Mouse (Mus musculus) MEL (cell line): ENCODE results near the gene Zfp366. TPM values are rescaled to one million over a fixed set of nuclear protein-coding genes. Genes with fewer than 3 reads are reported as not detected.

Experiments
- DNase-seq: peaks from one replicate; pipeline ENCODE4 v3.0.0; 2011; ENCODE audit warnings: low read depth, low spot score
- H3K27ac ChIP-seq: 2 replicates; pipeline ENCODE4 v1.5.1; 2012; ENCODE audit warnings: low read depth, mild to moderate bottlenecking, control low read depth, low read length, moderate library complexity; ENCODE audit not compliant: control insufficient read depth
- H3K27me3 ChIP-seq, 2 experiments: fragments of 150-350 bp in 1 of 2; sonication (generic) in 1 of 2; 2 replicates each; pipeline ENCODE4 v1.6.1; 2012; ENCODE audit warnings: low read length in 2 of 2, mild to moderate bottlenecking in 2 of 2, improper control_type of control experiment in 1 of 2, moderate library complexity in 1 of 2; ENCODE audit not compliant: insufficient read depth in 2 of 2, control insufficient read depth in 1 of 2
- H3K36me3 ChIP-seq, 2 experiments: 2 replicates each; pipeline ENCODE4 v1.6.1; 2012 to 2014; ENCODE audit warnings: low read length in 2 of 2, improper control_type of control experiment in 1 of 2, inconsistent platforms in 1 of 2, mild to moderate bottlenecking in 1 of 2; ENCODE audit not compliant: insufficient read depth in 2 of 2, control insufficient read depth in 1 of 2
- H3K4me1 ChIP-seq, 2 experiments: fragments of 150-350 bp in 1 of 2; sonication (generic) in 1 of 2; 2 replicates each; pipeline ENCODE4 v1.6.1; 2012; ENCODE audit warnings: low read length in 2 of 2, improper control_type of control experiment in 1 of 2, mild to moderate bottlenecking in 1 of 2; ENCODE audit not compliant: insufficient read depth in 2 of 2, control insufficient read depth in 1 of 2
- H3K4me3 ChIP-seq, 2 experiments: fragments of 150-350 bp in 1 of 2; sonication (generic) in 1 of 2; 2 replicates each; pipeline ENCODE4 v1.5.1; 2012; ENCODE audit warnings: low read depth in 2 of 2, low read length in 2 of 2, mild to moderate bottlenecking in 2 of 2, moderate library complexity in 2 of 2, control low read depth in 1 of 2, improper control_type of control experiment in 1 of 2; ENCODE audit not compliant: control insufficient read depth in 1 of 2, insufficient read depth in 1 of 2
- H3K79me2 ChIP-seq: 2 replicates; pipeline ENCODE4 v1.6.1; 2012; ENCODE audit warnings: mild to moderate bottlenecking, low read length, moderate library complexity; ENCODE audit not compliant: control insufficient read depth, poor library complexity, insufficient read depth
- H3K9ac ChIP-seq: 2 replicates; pipeline ENCODE4 v1.6.1; 2012; ENCODE audit warnings: low read depth, mild to moderate bottlenecking, control low read depth, low read length, moderate library complexity; ENCODE audit not compliant: control insufficient read depth, poor library complexity, severe bottlenecking
- H3K9me3 ChIP-seq: fragments of 150-350 bp; sonication (generic); replicated peaks from 2 replicates; pipeline ENCODE4 v1.6.1; 2012; ENCODE audit warnings: mild to moderate bottlenecking, low read length, improper control_type of control experiment, moderate library complexity; ENCODE audit not compliant: insufficient read depth
- BHLHE40 ChIP-seq: IDR thresholded peaks from 2 replicates; pipeline ENCODE4 v1.6.1; 2012; ENCODE audit warnings: low read depth, mild to moderate bottlenecking, inconsistent platforms, low read length, improper control_type of control experiment, borderline replicate concordance
- CHD1 ChIP-seq: IDR thresholded peaks from 2 replicates; pipeline ENCODE4 v1.6.1; 2012; ENCODE audit warnings: low read depth, mild to moderate bottlenecking, inconsistent platforms, low read length, improper control_type of control experiment
- CTCF ChIP-seq, 3 experiments: IDR thresholded peaks in 2 of 3; conservative IDR thresholded peaks in 1 of 3; 2 replicates each; pipeline ENCODE4 v1.5.1; 2011 to 2012; ENCODE audit warnings: low read length in 3 of 3, low read depth in 2 of 3, mild to moderate bottlenecking in 2 of 3, improper control_type of control experiment in 1 of 3, inconsistent platforms in 1 of 3, mixed read lengths in 1 of 3, moderate library complexity in 1 of 3; ENCODE audit not compliant: control insufficient read depth in 1 of 3, insufficient read depth in 1 of 3, poor library complexity in 1 of 3, severe bottlenecking in 1 of 3
- EP300 ChIP-seq, 2 experiments: IDR thresholded peaks; 2 replicates each; pipeline ENCODE4 v1.6.1; 2011; ENCODE audit warnings: improper control_type of control experiment in 2 of 2, low read length in 2 of 2, low read depth in 1 of 2, mild to moderate bottlenecking in 1 of 2
- HCFC1 ChIP-seq: IDR thresholded peaks from 2 replicates; pipeline ENCODE4 v1.6.1; 2012; ENCODE audit warnings: low read depth, mild to moderate bottlenecking, inconsistent platforms, low read length, improper control_type of control experiment, moderate library complexity
- JUND ChIP-seq: IDR thresholded peaks from 2 replicates; pipeline ENCODE4 v1.6.1; 2011; ENCODE audit warnings: low read depth, mild to moderate bottlenecking, improper control_type of control experiment, low read length
- MAX ChIP-seq: IDR thresholded peaks from 2 replicates; pipeline ENCODE4 v1.6.1; 2011; ENCODE audit warnings: low read length, improper control_type of control experiment
- MAZ ChIP-seq: IDR thresholded peaks from 2 replicates; pipeline ENCODE4 v1.6.1; 2012; ENCODE audit warnings: low read depth, mild to moderate bottlenecking, inconsistent platforms, low read length, improper control_type of control experiment
- MEF2A ChIP-seq: IDR thresholded peaks from 2 replicates; pipeline ENCODE4 v1.6.1; 2014; ENCODE audit warnings: low read depth, mild to moderate bottlenecking, inconsistent platforms, low read length, improper control_type of control experiment; ENCODE audit not compliant: poor library complexity, insufficient replicate concordance, severe bottlenecking; ENCODE audit errors: extremely low read depth
- MXI1 ChIP-seq: IDR thresholded peaks from 2 replicates; pipeline ENCODE4 v1.6.1; 2011; ENCODE audit warnings: mild to moderate bottlenecking, low read depth, low read length, improper control_type of control experiment
- MYC ChIP-seq: IDR thresholded peaks from 2 replicates; pipeline ENCODE4 v1.6.1; 2011; ENCODE audit warnings: low read depth, mild to moderate bottlenecking, low read length, improper control_type of control experiment, moderate library complexity
- NRF1 ChIP-seq: IDR thresholded peaks from 2 replicates; pipeline ENCODE4 v1.6.1; 2014; ENCODE audit warnings: low read depth, mild to moderate bottlenecking, inconsistent platforms, low read length, improper control_type of control experiment, moderate library complexity; ENCODE audit not compliant: poor library complexity, insufficient read depth, severe bottlenecking
- RAD21 ChIP-seq: IDR thresholded peaks from 2 replicates; pipeline ENCODE4 v1.6.1; 2011; ENCODE audit warnings: mild to moderate bottlenecking, low read depth, low read length, improper control_type of control experiment
- RCOR1 ChIP-seq: IDR thresholded peaks from 2 replicates; pipeline ENCODE4 v1.6.1; 2012; ENCODE audit warnings: low read depth, mild to moderate bottlenecking, inconsistent platforms, low read length, improper control_type of control experiment
- SIN3A ChIP-seq: IDR thresholded peaks from 2 replicates; pipeline ENCODE4 v1.6.1; 2012; ENCODE audit warnings: low read length, improper control_type of control experiment, inconsistent platforms
- SMC3 ChIP-seq: IDR thresholded peaks from 2 replicates; pipeline ENCODE4 v1.6.1; 2011; ENCODE audit warnings: low read depth, low read length, improper control_type of control experiment
- TAL1 ChIP-seq: IDR thresholded peaks from 2 replicates; pipeline ENCODE4 v1.6.1; 2012; ENCODE audit warnings: mild to moderate bottlenecking, inconsistent platforms, low read length, moderate library complexity, mixed read lengths
- UBTF ChIP-seq: IDR thresholded peaks from 2 replicates; pipeline ENCODE4 v1.6.1; 2012; ENCODE audit warnings: low read depth, mild to moderate bottlenecking, inconsistent platforms, low read length, improper control_type of control experiment, moderate library complexity, borderline replicate concordance; ENCODE audit not compliant: insufficient read depth
- USF2 ChIP-seq, 2 experiments: IDR thresholded peaks; 2 replicates each; pipeline ENCODE4 v1.6.1; 2011 to 2012; ENCODE audit warnings: improper control_type of control experiment in 2 of 2, low read length in 2 of 2, borderline replicate concordance in 1 of 2, inconsistent platforms in 1 of 2, low read depth in 1 of 2, mild to moderate bottlenecking in 1 of 2; ENCODE audit not compliant: insufficient read depth in 1 of 2
- ZC3H11A ChIP-seq: IDR thresholded peaks from 2 replicates; pipeline ENCODE4 v1.6.1; 2012; ENCODE audit warnings: low read depth, mild to moderate bottlenecking, inconsistent platforms, low read length, improper control_type of control experiment
- polyA plus RNA-seq, 2 experiments: library from polyadenylated mRNA; stranded (reverse) in 1 of 2; unstranded in 1 of 2; fragments of >175 nt in 1 of 2; fragments of >200 nt in 1 of 2; gene quantifications; 2 replicates each; pipeline versions ENCODE4 v1.2.1 to v1.2.4; 2012; ENCODE audit warnings: low replicate concordance in 2 of 2, low read depth in 1 of 2; ENCODE audit not compliant: insufficient read length in 2 of 2, insufficient read depth in 1 of 2, missing spikeins in 1 of 2
- total RNA-seq: library from RNA; depleted of rRNA; stranded (reverse); fragments of 300-350 nt; gene quantifications from 2 replicates; pipeline ENCODE4 v1.2.3, GENCODE M21; 2012

The Zfp366 gene
- total and polyA plus RNA-seq, 3 experiments = not detected

- TF ChIP-seq CTCF (IDR thresholded peaks at IDR 0.05 in 2 of 3, conservative IDR thresholded peaks at IDR 0.05 in 1 of 3; ENCODE audit: control insufficient read depth in 1 of 3, insufficient read depth in 1 of 3, low read depth in 2 of 3, low read length in 3 of 3, poor library complexity in 1 of 3, severe bottlenecking in 1 of 3) (no peak), SIN3A (no peak), MAZ (no peak), ZC3H11A (no peak), USF2 (IDR thresholded peaks at IDR 0.05; ENCODE audit: borderline replicate concordance in 1 of 2, insufficient read depth in 1 of 2, low read depth in 1 of 2, low read length in 2 of 2) (no peak), NRF1 (no peak), BHLHE40 (no peak), SMC3 (no peak), TAL1 (no peak), MXI1 (no peak), MYC (no peak), CHD1 (no peak), EP300 (IDR thresholded peaks at IDR 0.05; ENCODE audit: low read depth in 1 of 2, low read length in 2 of 2) (no peak), MEF2A (no peak), RCOR1 (no peak), RAD21 (no peak)
- Histone ChIP-seq H3K36me3 (no peaks in the 10 kb centered on the region), H3K79me2 (no peaks in the 10 kb centered on the region), H3K9ac (no peak overlapping the region), H3K4me3 (no peak overlapping the region), H3K27ac (no peak overlapping the region), H3K27me3 (no peaks in the 10 kb centered on the region), H3K4me1 (no peaks in the 10 kb centered on the region), H3K9me3 (no peaks in the 10 kb centered on the region)
- DNase-seq = no peak
Measured at GRCm38 (mm10) chr13:99237122-99237521, 52.5 kb downstream of the Zfp366 start.

GRCm38 (mm10) chr13:99237841-99238216 is 53.2 kb downstream of the Zfp366 start:
- DNase-seq = no peak
- TF ChIP-seq HCFC1 (no peak), MYC (no peak), MAZ (no peak), CTCF (IDR thresholded peaks at IDR 0.05 in 2 of 3, conservative IDR thresholded peaks at IDR 0.05 in 1 of 3; ENCODE audit: control insufficient read depth in 1 of 3, insufficient read depth in 1 of 3, low read depth in 2 of 3, low read length in 3 of 3, poor library complexity in 1 of 3, severe bottlenecking in 1 of 3) (no peak), MAX (no peak), JUND (no peak), UBTF (no peak), BHLHE40 (no peak)
- Histone ChIP-seq H3K27ac (no peak overlapping the region), H3K9ac (no peak overlapping the region), H3K79me2 (no peaks in the 10 kb centered on the region), H3K9me3 (no peaks in the 10 kb centered on the region), H3K27me3 (no peaks in the 10 kb centered on the region), H3K36me3 (no peaks in the 10 kb centered on the region), H3K4me3 (no peak overlapping the region), H3K4me1 (no peaks in the 10 kb centered on the region)
